Mouse (Mus musculus) urinary bladder, postnatal 4 days (tissue): Measurements from ENCODE around the gene Zfp672.

Source experiments
- DNase-seq, 2 experiments: peaks; one replicate each; pipeline ENCODE4 v3.0.0; 2021 to 2022; ENCODE audit warnings: low spot score in 2 of 2

Zfp672 gene

DNA sequence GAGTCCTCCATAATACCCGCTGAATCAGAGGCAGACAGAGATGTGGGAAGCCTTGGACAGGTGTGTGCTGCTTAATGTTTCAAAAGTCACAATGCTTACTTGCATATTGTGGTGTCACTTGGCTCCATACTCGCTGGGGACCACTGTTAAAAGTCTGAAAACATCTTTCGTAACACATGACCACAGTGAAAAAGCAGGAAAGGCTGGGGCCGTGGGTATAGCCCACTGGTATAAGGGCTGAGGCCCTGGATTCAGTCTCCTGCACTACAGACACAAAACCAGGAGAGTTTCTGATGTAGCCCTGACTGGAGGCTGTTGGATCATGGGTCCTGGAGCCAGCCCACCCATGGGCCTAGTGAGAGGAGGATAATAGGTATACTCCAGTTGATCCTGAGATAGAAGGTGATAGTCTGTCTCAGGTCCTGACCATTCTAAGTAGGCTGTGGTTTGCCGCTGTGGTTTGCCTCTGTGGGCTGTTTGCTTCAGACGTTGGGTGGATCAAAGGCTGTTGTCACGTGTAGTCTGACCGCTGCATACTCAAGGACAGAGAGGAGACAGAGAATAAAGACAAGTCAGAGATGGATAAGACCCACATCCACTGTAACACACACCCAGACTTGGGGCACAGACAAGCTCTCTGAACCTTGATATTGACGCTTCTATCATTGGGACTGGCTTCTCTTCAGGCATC, 40.0 kb downstream of the Zfp672 start:
- DNase-seq = no peak

DNA sequence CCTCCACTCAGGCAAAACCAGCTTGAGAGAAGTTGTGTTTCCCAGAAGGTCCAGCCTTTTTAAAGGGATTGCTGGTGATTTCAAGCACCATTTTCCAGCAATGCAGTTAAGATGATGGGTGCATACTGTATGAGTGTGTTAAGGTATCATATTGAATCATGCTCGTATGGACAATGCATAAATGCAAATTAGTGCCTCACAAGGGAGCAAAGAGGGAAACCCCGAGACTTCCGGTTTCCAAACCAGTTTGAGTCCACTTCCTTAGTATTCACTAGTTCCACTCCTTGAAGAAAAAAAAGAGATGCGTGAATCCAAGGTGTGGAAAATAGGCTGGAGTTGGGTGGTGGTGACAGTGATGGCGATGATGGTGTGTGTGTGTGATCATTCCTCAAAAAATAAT, 47.6 kb downstream of the Zfp672 start:
- no peak for DNase-seq

DNA sequence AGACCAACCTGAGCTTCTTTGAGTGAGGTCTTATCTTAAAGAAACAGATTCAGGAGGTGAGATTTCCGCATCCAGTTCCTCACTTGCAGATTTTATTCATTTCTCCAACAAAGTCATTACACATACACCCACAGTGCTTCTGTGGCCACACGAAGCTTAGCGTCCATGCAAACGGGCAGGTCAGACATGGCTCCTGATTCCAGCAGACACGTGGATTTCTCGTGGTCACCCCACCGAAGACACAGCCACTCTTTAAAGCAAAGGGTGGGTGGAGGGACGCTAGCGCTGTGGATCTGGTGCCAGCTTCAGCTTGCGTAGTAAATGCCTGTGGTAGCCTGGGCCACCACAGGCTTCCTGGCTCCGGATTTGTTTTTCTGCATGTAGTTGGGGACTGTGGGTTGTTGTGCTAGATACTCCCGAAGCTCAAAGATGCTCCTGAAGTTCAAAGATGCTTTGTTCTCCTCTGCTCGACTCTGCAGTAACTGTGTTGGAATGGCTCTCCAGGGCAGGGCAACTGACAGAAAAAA, 48.1 kb downstream of the Zfp672 start:
- DNase-seq = no peak

DNA sequence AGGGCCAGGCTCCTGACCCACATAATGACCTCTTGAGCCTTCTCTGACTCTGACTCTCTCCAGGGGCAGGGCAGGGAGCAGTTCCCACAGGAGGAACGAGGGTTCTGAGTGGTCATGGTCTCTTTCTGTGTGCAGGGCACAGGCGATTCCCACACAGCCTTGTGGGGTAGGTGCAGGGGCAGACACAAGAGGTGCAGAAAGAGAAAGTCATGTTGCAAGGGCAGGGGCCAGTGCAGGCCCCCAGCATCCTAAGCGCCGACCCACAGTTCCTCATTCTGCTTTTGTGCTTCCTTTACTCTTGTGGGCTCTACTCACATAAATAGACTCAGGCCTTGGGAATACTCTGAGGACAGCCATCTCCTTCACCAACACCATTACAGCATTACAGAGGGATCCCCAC, 54.4 kb downstream of the Zfp672 start:
- DNase-seq = no peak

DNA sequence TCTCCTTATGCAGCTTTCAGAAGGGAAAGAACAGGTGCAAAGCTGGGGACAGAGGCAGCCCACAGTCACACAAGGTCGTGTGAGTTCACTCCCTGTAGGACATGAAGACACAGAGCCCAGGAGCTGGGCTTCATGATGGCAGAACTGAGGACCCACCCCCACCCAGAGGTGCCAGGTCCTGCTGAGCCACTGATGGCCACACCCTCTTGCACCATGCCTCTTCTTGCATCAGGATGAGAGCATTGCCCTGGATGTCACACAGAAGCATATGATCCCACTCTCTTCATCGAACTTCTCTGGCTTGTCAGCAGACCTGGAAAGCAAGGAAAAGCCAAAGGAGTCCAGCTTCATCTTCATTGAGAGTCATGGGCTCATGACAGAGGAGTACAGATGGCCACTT, 55.6 kb downstream of the Zfp672 start, which contains the start of gene 4930438A08Rik:
4930438A08Rik (plus strand) TSS at position 228 of the 400 bp plus-strand sequence.
- no peak for DNase-seq

DNA sequence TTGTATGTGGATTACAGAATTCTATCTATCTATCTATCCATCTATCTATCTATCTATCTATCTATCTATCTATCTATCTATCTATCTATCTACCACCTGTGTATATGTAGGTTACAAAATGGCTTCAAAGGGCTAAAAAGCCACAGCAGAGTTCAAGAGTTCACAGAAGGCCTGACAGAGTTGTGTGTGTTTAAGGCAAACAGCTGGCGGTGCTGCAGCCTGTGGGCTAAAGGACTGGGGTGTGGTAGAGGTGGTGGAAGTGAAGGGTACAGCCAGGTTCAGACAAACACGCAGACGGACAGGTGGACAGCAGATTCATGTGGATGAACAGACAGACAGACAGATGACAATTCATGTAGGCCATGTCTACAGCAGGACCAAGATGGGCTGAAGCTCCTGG, 61.9 kb downstream of the Zfp672 start:
- DNase-seq = no peak
